In the genomic region with DNA sequence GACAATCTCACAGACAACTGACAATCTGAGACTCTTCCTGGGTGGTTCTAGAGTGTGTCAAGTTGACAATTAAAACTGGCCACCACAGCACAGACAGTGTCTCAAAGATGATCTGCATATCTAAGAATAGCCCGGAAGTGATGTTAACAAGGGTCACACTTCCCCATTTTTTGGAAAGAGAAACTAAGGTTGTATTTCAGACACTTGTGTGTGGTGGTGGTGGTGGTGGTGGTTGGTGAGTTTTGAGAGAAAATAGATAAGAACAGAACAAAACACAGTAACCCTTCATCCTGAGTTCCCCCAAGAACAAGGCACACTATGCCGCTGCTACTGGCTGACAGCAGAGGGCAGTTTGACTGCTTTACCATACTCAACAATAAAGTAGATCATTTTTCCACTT, we compare ENCODE assay signal across 16 mouse cellular contexts.
DNase-seq lines count a peak whose midpoint lies in the region; ATAC-seq and TF ChIP-seq lines count a peak whose summit lies in the region.
"Had no signal": no experiment of that assay in that cellular context is flagged by ENCODE, and none has a peak within 500 bp of the region (broad histone marks: within the 10 kb centered on the region; RNA-seq: fewer than 3 reads in every experiment).

No protein-coding gene starts in this region.

- no peak overlapping the region for H3K4me2 ChIP-seq in liver, embryonic 11.5 days
- H3K4me2 ChIP-seq: hindbrain, embryonic 12.5 days had no signal

- no peak overlapping the region for H3K4me3 ChIP-seq in liver, adult 2 months (ENCODE audit: insufficient read depth, low read depth, low read length)
- H3K4me3 ChIP-seq in liver, embryonic 11.5 days (ENCODE audit: low read depth, low read length), result no peak overlapping the region
- H3K4me3 ChIP-seq in macrophage (ENCODE audit: inconsistent target), result no peak overlapping the region
- H3K4me3 ChIP-seq: hindbrain, embryonic 12.5 days had no signal

- no peak overlapping the region for H3K27ac ChIP-seq in liver, adult 2 months (replicated peaks; ENCODE audit: insufficient read depth, low read depth, low read length)
- no peak overlapping the region for H3K27ac ChIP-seq in liver, embryonic 11.5 days (ENCODE audit: low read depth, low read length)
- peak overlapping the region; percentile 93 for H3K27ac ChIP-seq in macrophage
- H3K27ac ChIP-seq: hindbrain, embryonic 12.5 days; liver, embryonic 14.5 days had no signal

- no peaks in the 10 kb centered on the region for H3K9me3 ChIP-seq in liver, embryonic 11.5 days (ENCODE audit: control insufficient read depth, low read length)
- H3K9me3 ChIP-seq: hindbrain, embryonic 12.5 days had no signal

- no peak for TF ChIP-seq POLR2A in liver, adult 2 months (IDR thresholded peaks at IDR 0.05; ENCODE audit: extremely low read depth, insufficient read depth, low read length)

- H3K9ac ChIP-seq in liver, adult 2 months (ENCODE audit: low read depth, low read length), result no peak overlapping the region
- no peak overlapping the region for H3K9ac ChIP-seq in liver, embryonic 11.5 days (ENCODE audit: low read depth, low read length)
- H3K9ac ChIP-seq: hindbrain, embryonic 12.5 days; liver, embryonic 14.5 days had no signal

- no peak for TF ChIP-seq CTCF in liver, adult 2 months (IDR thresholded peaks at IDR 0.05; ENCODE audit: low read depth, low read length)

- DNase-seq in liver, adult 2 months (ENCODE audit: extremely low read depth, low read depth, low spot score), result peak; percentile 34
- DNase-seq in liver, embryonic 11.5 days (ENCODE audit: low spot score), result no peak
- peak; percentile 3 for DNase-seq in T-cell, adult 2 months (ENCODE audit: low spot score)
- peak; percentile 32 to 38 for DNase-seq in spleen, adult 18-20 months
- DNase-seq in adrenal gland, postnatal 36 days, result no peak
- DNase-seq in left cerebral cortex, adult 18-20 months (ENCODE audit: low spot score in 2 of 2), result no peak
- DNase-seq: adrenal gland, adult 8-10 months; cerebellum, adult 9-11 months; kidney, adult 2 months; kidney, postnatal 25 days; thymus, postnatal 4 days had no signal

- 92% methylated on average over 2 of the region's 2 CpGs for WGBS in liver, adult 2 months
- WGBS in liver, embryonic 11.5 days, result 42% methylated on average over 2 of the region's 2 CpGs
- WGBS in macrophage (ENCODE audit: missing documents), result 0% methylated on average over 2 of the region's 2 CpGs

- H3K27me3 ChIP-seq in liver, adult 2 months (ENCODE audit: control insufficient read depth, insufficient read depth, low read length), result no peaks in the 10 kb centered on the region
- H3K27me3 ChIP-seq in liver, embryonic 11.5 days (replicated peaks; ENCODE audit: control insufficient read depth, insufficient read depth, low read length), result no peaks in the 10 kb centered on the region
- H3K27me3 ChIP-seq: hindbrain, embryonic 12.5 days had no signal

- no peaks in the 10 kb centered on the region for H3K4me1 ChIP-seq in liver, adult 2 months (ENCODE audit: control insufficient read depth, insufficient read depth, low read length)
- H3K4me1 ChIP-seq in liver, embryonic 11.5 days (replicated peaks; ENCODE audit: control insufficient read depth, insufficient read depth, low read length), result no peaks in the 10 kb centered on the region

- no peaks in the 10 kb centered on the region for H3K79me2 ChIP-seq in liver, adult 2 months (ENCODE audit: control insufficient read depth, insufficient read depth, low read length)
- H3K79me2 ChIP-seq in macrophage (ENCODE audit: inconsistent target), result peaks cover 11% of the 10 kb centered on the region; the same call in 1 of the 2 replicates

- peaks cover 3% of the 10 kb centered on the region; the same call in 1 of the 2 replicates for H3K36me3 ChIP-seq in liver, adult 2 months (ENCODE audit: control insufficient read depth, insufficient read depth, low read length)
- peaks cover 2% of the 10 kb centered on the region; the same call in 1 of the 2 replicates for H3K36me3 ChIP-seq in liver, embryonic 11.5 days (ENCODE audit: control insufficient read depth, insufficient read depth, low read length)
- H3K36me3 ChIP-seq in macrophage (ENCODE audit: inconsistent target), result no peaks in the 10 kb centered on the region
- H3K36me3 ChIP-seq: hindbrain, embryonic 12.5 days had no signal

- ATAC-seq in liver, embryonic 11.5 days (replicated peaks; ENCODE audit: low FRiP score), result no peak
- no peak for ATAC-seq in megakaryocyte-erythroid progenitor cell, adult 5-6 weeks (replicated peaks; ENCODE audit: low FRiP score, low TSS enrichment, poor library complexity, severe bottlenecking)
- ATAC-seq: midbrain, embryonic 16.5 days had no signal

Comparison
In these comparisons a context has a peak if more than half of its experiments do, and no peak if none do; other contexts are left out.
1. DNase-seq: peak in liver, adult 2 months (single experiment), T-cell, adult 2 months (single experiment) and spleen, adult 18-20 months (2 of 2); none in liver, embryonic 11.5 days (single experiment), adrenal gland, postnatal 36 days (0 of 2) and left cerebral cortex, adult 18-20 months (0 of 2).